In the genomic region with DNA sequence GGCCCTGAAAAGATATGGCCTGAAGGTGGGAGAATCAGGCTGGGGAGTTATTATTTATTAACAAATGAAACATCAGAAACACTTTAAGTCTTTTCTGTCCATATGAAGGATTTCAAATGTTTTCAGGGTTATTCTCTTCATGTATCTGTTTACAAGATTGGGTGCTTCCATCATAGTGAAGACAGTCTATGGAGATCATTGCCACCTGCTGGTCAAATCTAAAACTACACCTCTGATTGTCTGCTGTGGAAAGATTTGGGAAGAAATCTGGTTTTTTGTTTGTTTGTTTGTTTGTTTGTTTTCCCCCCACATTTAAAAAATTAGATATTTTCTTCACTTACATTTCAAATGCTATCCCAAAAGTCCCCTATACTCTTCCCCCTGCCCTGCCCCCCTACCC, we compare ENCODE assay signal across 10 mouse cellular contexts. TPM values are rescaled to one million over a fixed set of nuclear protein-coding genes. Genes with fewer than 3 reads are reported as not detected.
DNase-seq lines count a peak whose midpoint lies in the region; ATAC-seq lines count a peak whose summit lies in the region.
"Had no signal": no experiment of that assay in that cellular context is flagged by ENCODE, and none has a peak within 500 bp of the region (broad histone marks: within the 10 kb centered on the region; RNA-seq: fewer than 3 reads in every experiment).

No protein-coding gene starts in this region.

- H3K36me3 ChIP-seq in forebrain, embryonic 12.5 days (replicated peaks), result no peaks in the 10 kb centered on the region
- H3K36me3 ChIP-seq: heart, embryonic 15.5 days had no signal

- H3K9ac ChIP-seq in forebrain, embryonic 12.5 days, result no peak overlapping the region
- H3K9ac ChIP-seq: heart, embryonic 15.5 days had no signal

- peak; percentile 20 for DNase-seq in gastrocnemius, postnatal 10 days
- no peak for DNase-seq in gastrocnemius, postnatal 14 days
- DNase-seq in right cerebral cortex, adult 2 months (ENCODE audit: low spot score in 2 of 2), result peak; percentile 27 to 35
- DNase-seq in right cerebral cortex, postnatal 25 days, result no peak
- DNase-seq in c-Kit-positive CD71-positive TER-119-negative erythroid progenitor cells, embryonic 14.5 days (ENCODE audit: low read depth), result peak; percentile 28
- DNase-seq in kidney, postnatal 36 days, result peak; percentile 47 to 59
- DNase-seq in naive thymus-derived CD4-positive, alpha-beta T cell, adult 2 months (ENCODE audit: low read depth), result peak; percentile 57

- H3K4me2 ChIP-seq in forebrain, embryonic 12.5 days, result no peak overlapping the region
- H3K4me2 ChIP-seq: heart, embryonic 15.5 days had no signal

- no peak overlapping the region for H3K27ac ChIP-seq in forebrain, embryonic 12.5 days
- H3K27ac ChIP-seq: heart, embryonic 15.5 days had no signal

- H3K27me3 ChIP-seq in forebrain, embryonic 12.5 days, result 0 out of 2 replicates have a peak, but pooled peaks cover 7% of the 10 kb centered on the region
- H3K27me3 ChIP-seq: heart, embryonic 15.5 days; megakaryocyte, embryonic 14.5 days had no signal

- H3K4me1 ChIP-seq in forebrain, embryonic 12.5 days, result no peaks in the 10 kb centered on the region
- H3K4me1 ChIP-seq: heart, embryonic 15.5 days had no signal

- intact Hi-C loops in gastrocnemius, postnatal 14 days (cut with DNase I; ENCODE audit: low total_unique reads), result no loop called here

- no peak overlapping the region for H3K4me3 ChIP-seq in forebrain, embryonic 12.5 days (replicated peaks)
- H3K4me3 ChIP-seq: heart, embryonic 15.5 days; megakaryocyte, embryonic 14.5 days had no signal

- no peak for ATAC-seq in forebrain, embryonic 12.5 days (ENCODE audit: low FRiP score)

- H3K9me3 ChIP-seq in forebrain, embryonic 12.5 days, result no peaks in the 10 kb centered on the region
- H3K9me3 ChIP-seq: heart, embryonic 15.5 days; megakaryocyte, embryonic 14.5 days had no signal

RNA-seq across cellular contexts. Expression of a gene that starts 39.5 kb away (rescaled TPM):
- total RNA-seq in gastrocnemius, postnatal 10 days (2021), result under 1 TPM; 0.14 TPM
- total RNA-seq in gastrocnemius, postnatal 14 days (2021), result not detected
- polyA plus RNA-seq in forebrain, embryonic 12.5 days (2016; fragmentation: Nextera tagmentation; extraction: Ambion mirVana), result 0.28 and 0.62 TPM in 2 replicates

Comparison
In these comparisons a context has a peak if more than half of its experiments do, and no peak if none do; other contexts are left out.
1. DNase-seq: peak in gastrocnemius, postnatal 10 days (single experiment), right cerebral cortex, adult 2 months (2 of 2), c-Kit-positive CD71-positive TER-119-negative erythroid progenitor cells, embryonic 14.5 days (single experiment), kidney, postnatal 36 days (2 of 2) and naive thymus-derived CD4-positive, alpha-beta T cell, adult 2 months (single experiment); none in gastrocnemius, postnatal 14 days (single experiment) and right cerebral cortex, postnatal 25 days (single experiment).